Mouse (Mus musculus) monocyte, adult 5-6 weeks (primary cell): ENCODE measurements around the gene G530012D18Rik. TPM values are rescaled to one million over a fixed set of nuclear protein-coding genes. Genes with fewer than 3 reads are reported as not detected.
"Not testable (repeated sequence)": the region's sequence is repeated elsewhere in the genome, so short reads cannot be mapped to it uniquely, and the experiment has no call there.

Source experiments
- ATAC-seq: fragments of 153-309, 156-312 bp; replicated peaks from 2 replicates; pipeline ENCODE4 v1.8.0; 2017; ENCODE audit warnings: mild to moderate bottlenecking; ENCODE audit not compliant: low TSS enrichment, insufficient number of reproducible peaks, severe bottlenecking, poor library complexity, low FRiP score
- total RNA-seq: library from RNA; stranded (forward); fragments of 200-1000, 200-491, 200-594 nt; gene quantifications from 3 replicates; pipeline ENCODE4 v1.2.3, GENCODE M21; 2017

Gene G530012D18Rik
- total RNA-seq, 1 experiment from 2014 or later = not detected

DNA sequence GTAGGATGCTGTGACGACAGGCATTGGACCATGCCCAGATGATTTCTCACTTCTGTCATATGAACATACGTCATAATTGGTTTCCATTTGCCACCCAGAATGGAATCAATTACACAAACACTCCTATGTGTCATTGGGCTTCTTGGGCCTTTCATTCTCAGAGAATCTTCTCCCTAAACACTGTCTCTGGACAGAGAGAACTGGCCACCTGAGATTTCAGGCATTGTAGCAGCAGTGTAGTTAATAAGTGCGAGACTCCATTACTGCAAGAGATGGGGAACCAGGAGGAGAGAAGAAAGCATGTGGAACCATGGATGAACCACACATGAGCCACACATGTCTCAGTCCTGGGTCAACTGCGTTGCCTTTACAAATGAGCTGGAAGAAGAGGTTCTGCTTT, 32.9 kb downstream of the G530012D18Rik start:
- not testable (repeated sequence) for ATAC-seq

DNA sequence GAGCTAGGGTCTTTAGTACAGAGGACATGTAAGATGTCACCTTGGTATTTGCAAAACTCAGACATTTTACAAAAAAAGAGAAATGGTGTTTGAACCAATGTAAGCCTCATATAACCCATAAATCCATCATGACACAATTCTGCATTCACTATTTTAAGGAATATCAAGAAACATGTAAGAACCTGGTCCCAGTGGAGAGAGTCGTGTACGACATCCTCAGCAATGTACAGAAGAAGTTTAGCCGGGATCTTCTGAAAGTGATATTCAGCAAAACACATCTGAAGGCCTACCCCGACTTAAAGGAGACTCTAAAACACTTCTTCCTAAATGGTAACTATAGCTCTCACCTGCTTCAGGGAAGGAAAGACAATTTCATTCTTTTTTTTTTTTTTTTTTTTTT, 35.1 kb downstream of the G530012D18Rik start:
- not testable (repeated sequence) for ATAC-seq

GRCm38 (mm10) chr1:85615096-85615495, 39.6 kb downstream of the G530012D18Rik start:
- ATAC-seq = not testable (repeated sequence)

GRCm38 (mm10) chr1:85615819-85616218, 40.3 kb downstream of the G530012D18Rik start:
- ATAC-seq = not testable (repeated sequence)

- ATAC-seq = not testable (repeated sequence)
These were observed 41.7 kb downstream of the G530012D18Rik start for GRCm38 (mm10) chr1:85617161-85617560.

DNA sequence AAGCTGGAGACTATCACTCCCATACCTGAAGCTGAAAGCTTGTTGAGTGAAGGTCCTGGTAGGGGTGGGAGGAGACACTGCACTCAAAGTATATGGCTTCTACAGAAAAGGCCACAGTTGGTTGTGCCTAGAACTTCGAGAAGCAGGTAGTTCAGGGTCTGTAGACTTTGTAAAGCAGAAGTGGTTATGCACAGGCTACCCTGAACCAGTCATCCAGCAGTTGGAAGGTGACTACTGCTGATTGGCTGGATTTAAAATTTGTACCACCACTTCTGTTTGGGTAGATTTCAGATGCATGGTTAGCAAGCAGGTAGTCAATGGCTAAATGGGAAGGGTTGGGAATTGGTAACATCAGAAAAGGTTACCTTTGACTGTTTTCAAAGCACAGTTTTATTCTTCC, 43.2 kb downstream of the G530012D18Rik start:
- ATAC-seq = not testable (repeated sequence)

Other genes starting within 250 kb of the G530012D18Rik start
- gene Sp110, start 23.1 kb downstream of the G530012D18Rik start, total RNA-seq = 147 to 231 TPM (median 156 TPM) in 3 replicates
- 102 to 179 TPM (median 146 TPM) in 3 replicates for gene Sp140, start 24.7 kb downstream of the G530012D18Rik start, total RNA-seq
- gene Sp100, start 74.3 kb downstream of the G530012D18Rik start, total RNA-seq = 231 to 487 TPM (median 232 TPM) in 3 replicates
- 106 to 140 TPM (median 120 TPM) in 3 replicates for gene A630001G21Rik, start 203.0 kb downstream of the G530012D18Rik start, total RNA-seq
- 211 to 234 TPM (median 220 TPM) in 3 replicates for gene Cab39, start 217.8 kb downstream of the G530012D18Rik start, total RNA-seq